Mouse (Mus musculus) stomach, embryonic 14.5 days (tissue): Measurements from ENCODE around the gene Spx. TPM values are rescaled to one million over a fixed set of nuclear protein-coding genes. Genes with fewer than 3 reads are reported as not detected.

Experiments
- ATAC-seq: fragments of 200-750 bp; cut with Nextera tagmentation; 2 replicates; pipeline ENCODE4 v1.8.0; 2017; ENCODE audit warnings: low read depth, moderate TSS enrichment; ENCODE audit not compliant: insufficient number of reproducible peaks, insufficient read depth, low FRiP score
- H3K27ac ChIP-seq: fragments of 300-500 bp; sonication (generic); 2 replicates; pipeline ENCODE4 v1.5.1; 2014; ENCODE audit warnings: mild to moderate bottlenecking, low read length, moderate library complexity, mixed read lengths
- H3K27me3 ChIP-seq: fragments of 300-500 bp; sonication (generic); 2 replicates; pipeline ENCODE4 v1.6.1; 2014; ENCODE audit warnings: low read length, control low read depth, mixed read lengths; ENCODE audit not compliant: control insufficient read depth, insufficient read depth
- H3K36me3 ChIP-seq: fragments of 300-500 bp; sonication (generic); 2 replicates; pipeline ENCODE4 v1.6.1; 2014; ENCODE audit warnings: mild to moderate bottlenecking, control low read depth, low read length, moderate library complexity, mixed read lengths; ENCODE audit not compliant: control insufficient read depth, insufficient read depth
- H3K4me1 ChIP-seq: fragments of 300-500 bp; sonication (generic); 2 replicates; pipeline ENCODE4 v1.6.1; 2014; ENCODE audit warnings: low read length, control low read depth, mixed read lengths; ENCODE audit not compliant: control insufficient read depth, insufficient read depth
- H3K4me2 ChIP-seq: fragments of 300-500 bp; sonication (generic); replicated peaks from 2 replicates; pipeline ENCODE4 v1.6.1; 2014; ENCODE audit warnings: low read depth, low read length, control low read depth
- H3K4me3 ChIP-seq: fragments of 300-500 bp; sonication (generic); 2 replicates; pipeline ENCODE4 v1.5.1; 2014; ENCODE audit warnings: low read depth, low read length, control low read depth
- H3K9ac ChIP-seq: fragments of 300-500 bp; sonication (generic); replicated peaks from 2 replicates; pipeline ENCODE4 v1.6.1; 2014; ENCODE audit warnings: low read depth, mild to moderate bottlenecking, control low read depth, low read length, moderate library complexity, mixed read lengths
- H3K9me3 ChIP-seq: fragments of 300-500 bp; sonication (generic); 2 replicates; pipeline ENCODE4 v1.6.1; 2016; ENCODE audit warnings: low read depth, low read length, control low read depth; ENCODE audit not compliant: control insufficient read depth
- WGBS: fragments of 180-500 bp; shearing (Covaris S2); extraction: QIAGEN DNeasy Blood & Tissue Kit; methylation state at CpG from one replicate; pipeline ENCODE4 v1.1.7; 2014; 5-methylcytosine and 5-hydroxymethylcytosine counted together
- polyA plus RNA-seq: library from polyadenylated mRNA; unstranded; fragments of >200 nt; fragmentation: Nextera tagmentation; extraction: Ambion mirVana; gene quantifications from 2 replicates; pipeline ENCODE4 v1.2.1, GENCODE M21; 2014

Gene Spx
- polyA plus RNA-seq, 1 experiment from 2014 or later, result 1.0 TPM

DNA sequence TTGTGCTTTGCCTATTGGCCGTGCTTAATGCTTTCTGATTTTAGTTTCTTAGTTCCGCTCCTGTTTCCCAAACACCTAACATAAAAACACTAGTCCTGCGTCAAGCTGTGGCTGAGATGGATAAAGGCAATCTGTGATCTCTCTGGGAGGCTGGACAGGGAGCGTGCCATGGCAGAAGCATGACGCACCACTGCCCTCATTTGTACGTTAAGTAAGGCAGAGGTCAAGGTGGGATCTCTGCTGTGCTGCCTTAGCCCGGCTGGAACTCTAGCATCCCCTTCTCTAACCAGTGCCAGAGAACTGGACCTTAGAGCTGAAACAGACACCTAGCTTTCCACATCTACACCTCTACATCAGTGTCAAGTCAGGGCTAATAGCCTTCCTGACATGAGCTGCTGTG lies 31.6 kb upstream of the Spx start:
- peaks cover 4% of the 10 kb centered on the region; the same call in 1 of the 2 replicates for H3K4me1 ChIP-seq
- H3K9ac ChIP-seq, result no peak overlapping the region
- 86% methylated on average over 7 of the region's 7 CpGs for WGBS

DNA sequence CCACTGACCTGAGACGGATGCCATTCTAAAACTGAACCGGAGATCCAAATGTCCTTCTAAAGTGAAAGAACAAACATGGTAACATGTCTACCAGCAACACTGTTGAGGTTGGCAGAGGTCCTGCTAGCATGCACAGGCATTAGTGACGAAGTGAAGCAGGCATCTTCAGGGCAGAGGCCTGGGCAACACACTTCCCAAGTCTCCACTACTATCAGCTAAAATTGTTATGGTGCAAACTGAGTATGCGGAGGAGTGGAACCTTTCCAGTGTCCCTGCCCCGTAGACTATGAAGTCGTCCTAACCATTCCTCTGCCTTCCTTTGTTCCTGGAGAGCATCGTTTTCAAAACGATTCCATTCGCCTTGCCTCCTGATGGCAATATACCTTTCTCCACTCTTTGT lies 28.7 kb upstream of the Spx start:
- Histone ChIP-seq H3K4me1 (peaks cover 10% of the 10 kb centered on the region; the same call in 1 of the 2 replicates), H3K36me3 (no peaks in the 10 kb centered on the region; the same call in 1 of the 2 replicates), H3K27me3 (no peaks in the 10 kb centered on the region), H3K27ac (no peak overlapping the region), H3K9me3 (no peaks in the 10 kb centered on the region), H3K4me2 (no peak overlapping the region), H3K9ac (no peak overlapping the region), H3K4me3 (no peak overlapping the region)
- no peak for ATAC-seq
- 87% methylated on average over 9 of the region's 9 CpGs for WGBS

More for the DNA sequence above, 31.6 kb upstream of the Spx start:
- H3K27ac ChIP-seq, result no peak overlapping the region
- no peak for ATAC-seq
- H3K4me2 ChIP-seq, result no peak overlapping the region
- H3K9me3 ChIP-seq, result no peaks in the 10 kb centered on the region
- no peaks in the 10 kb centered on the region; the same call in 1 of the 2 replicates for H3K36me3 ChIP-seq
- no peaks in the 10 kb centered on the region for H3K27me3 ChIP-seq
- H3K4me3 ChIP-seq, result no peak overlapping the region

DNA sequence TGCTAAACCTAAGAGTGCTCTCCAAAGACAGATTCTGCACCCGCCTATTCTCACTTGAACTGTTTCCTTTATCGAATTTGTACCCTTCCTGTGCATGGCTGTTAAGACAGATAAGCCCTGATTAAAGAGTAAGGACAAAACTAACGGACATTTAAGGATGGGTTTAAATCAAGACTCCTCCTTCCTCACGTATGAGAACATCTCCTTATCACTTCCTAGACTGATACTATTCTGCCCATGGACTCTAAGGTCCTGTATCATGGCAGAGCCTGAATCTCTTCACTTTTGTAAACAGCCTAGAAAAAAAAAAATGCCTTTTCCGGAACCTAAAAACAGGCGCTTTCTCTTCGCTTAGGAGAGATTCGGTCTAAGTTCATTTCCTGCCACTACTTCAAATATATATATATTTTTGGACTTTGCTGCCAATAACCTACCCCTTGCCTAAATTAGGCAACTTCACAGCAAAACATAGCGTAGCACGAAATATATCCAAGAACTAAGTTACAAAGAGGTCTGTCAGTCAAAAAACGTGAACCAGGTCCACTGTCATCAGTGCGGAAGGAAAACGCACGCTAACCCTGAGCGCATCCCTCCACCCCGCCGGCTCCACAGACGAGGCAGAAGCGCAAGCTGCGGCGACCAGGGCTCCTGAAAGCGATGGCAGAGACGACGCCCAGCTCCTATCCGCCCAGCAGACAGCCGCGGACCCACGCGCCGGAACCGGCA lies 26.8 kb upstream of the Spx start:
- Histone ChIP-seq H3K9me3 (no peaks in the 10 kb centered on the region), H3K36me3 (no peaks in the 10 kb centered on the region; the same call in 1 of the 2 replicates), H3K4me1 (peaks cover 10% of the 10 kb centered on the region; the same call in 1 of the 2 replicates), H3K9ac (peak overlapping the region; percentile 28), H3K4me3 (peak overlapping the region; percentile 97), H3K27ac (no peak overlapping the region), H3K4me2 (peak overlapping the region; percentile 67), H3K27me3 (no peaks in the 10 kb centered on the region)
- WGBS, result 5% methylated on average over 31 of the region's 31 CpGs
- ATAC-seq, result no peak

DNA sequence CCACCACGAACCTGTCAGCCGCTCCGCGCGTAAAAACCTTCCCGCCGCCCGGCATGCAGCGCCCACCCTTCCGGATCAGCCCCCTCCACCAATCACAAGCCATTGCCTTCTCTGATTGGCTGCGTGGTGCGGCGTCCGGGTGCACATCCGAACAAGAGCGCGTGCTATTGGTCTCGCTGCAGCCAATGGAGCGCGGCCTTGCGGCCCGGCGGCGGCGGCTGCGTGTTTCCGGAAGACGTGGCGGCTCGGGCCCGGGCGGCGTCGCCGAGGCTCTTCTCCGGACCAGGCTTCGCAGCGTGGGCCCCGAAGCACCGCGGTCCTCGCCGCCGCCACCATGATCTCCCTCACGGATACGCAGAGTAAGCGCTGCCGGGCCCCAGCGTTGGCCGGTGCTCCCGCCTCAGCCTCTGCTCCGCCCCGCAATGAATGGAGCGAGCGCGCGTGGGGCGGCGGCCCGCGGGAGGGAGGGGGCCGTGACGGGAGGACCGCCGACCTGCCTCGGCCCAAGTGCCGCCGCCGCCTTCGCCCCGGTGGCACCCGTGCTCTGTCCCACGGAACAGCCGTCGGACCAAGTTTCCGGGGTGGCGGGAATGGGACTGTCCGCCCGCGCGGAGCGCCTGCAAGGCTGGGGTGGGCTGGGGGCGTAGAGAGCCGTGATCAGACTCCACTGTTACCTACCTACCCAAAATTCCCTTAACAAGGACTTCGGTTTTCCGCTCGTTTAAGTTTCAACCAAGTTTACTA lies 26.1 kb upstream of the Spx start, which contains the start of the genes Recql and Golt1b:
Gene Recql, minus strand, starts transcription at position 77 of the 744 bp plus-strand sequence.
Gene Golt1b, plus strand, starts transcription at position 211 of the 744 bp plus-strand sequence.
- peak within 1 kb of the TSS; percentile 97 for H3K4me3 ChIP-seq
- no peaks in the 10 kb centered on the region for H3K9me3 ChIP-seq
- no peaks in the 10 kb centered on the region; the same call in 1 of the 2 replicates for H3K36me3 ChIP-seq
- H3K27ac ChIP-seq, result no peak within 1 kb of the TSS
- no peaks in the 10 kb centered on the region for H3K27me3 ChIP-seq
- 2% methylated on average over 72 of the region's 87 CpGs for WGBS
- peak within 1 kb of the TSS; percentile 92 for H3K9ac ChIP-seq
- H3K4me2 ChIP-seq, result peak within 1 kb of the TSS; percentile 83
- ATAC-seq, result peak; percentile 100
- peaks cover 10% of the 10 kb centered on the region; the same call in 1 of the 2 replicates for H3K4me1 ChIP-seq

DNA sequence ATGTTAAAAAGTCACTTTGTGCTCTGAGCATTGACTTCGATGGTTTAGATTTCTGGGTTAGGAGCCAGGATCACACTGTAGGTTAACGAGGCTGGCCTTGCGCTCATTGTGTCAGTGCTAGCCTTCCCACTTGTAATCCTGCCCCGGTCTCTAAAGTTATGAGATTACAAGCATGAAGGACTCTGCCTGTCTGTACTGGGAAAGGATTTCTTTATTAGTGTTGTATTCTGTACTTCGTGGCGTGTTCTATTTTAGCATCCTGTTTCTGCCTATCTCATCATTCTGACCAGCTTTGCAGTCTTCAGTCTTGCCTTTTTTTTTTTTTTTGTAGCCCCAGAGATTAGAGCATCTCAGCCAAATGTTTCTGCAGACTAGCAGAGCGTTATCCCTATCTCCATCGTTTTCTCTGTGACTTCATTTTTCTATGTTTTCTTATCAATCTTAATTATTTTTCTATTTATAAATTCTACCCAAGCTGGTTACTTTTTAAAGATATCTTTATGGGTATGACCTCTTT lies 25.4 kb upstream of the Spx start:
- no peak for ATAC-seq
- Histone ChIP-seq H3K27ac (no peak overlapping the region), H3K9ac (peak overlapping the region; percentile 92)

DNA sequence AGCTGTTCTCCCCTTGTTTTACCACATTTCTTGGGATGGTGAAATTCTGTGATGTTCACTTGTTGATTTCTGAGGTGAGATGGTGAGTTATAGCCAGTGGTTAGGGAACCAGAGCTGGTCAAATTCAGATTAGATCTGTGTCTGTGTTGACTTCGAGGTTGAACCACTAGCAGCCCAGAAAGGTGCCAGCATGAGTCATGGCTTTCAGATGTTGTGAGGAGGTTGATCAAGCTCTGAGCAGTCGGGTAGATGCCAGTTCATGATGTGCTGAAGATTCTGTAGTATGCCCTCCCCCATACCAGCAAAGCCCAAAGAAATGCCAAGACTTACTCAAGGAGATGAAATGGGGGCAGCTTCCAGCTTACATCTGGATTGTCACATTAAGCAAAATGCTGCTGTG lies 24.1 kb upstream of the Spx start:
- Histone ChIP-seq H3K9me3 (no peaks in the 10 kb centered on the region), H3K4me1 (peaks cover 10% of the 10 kb centered on the region; the same call in 1 of the 2 replicates), H3K9ac (no peak overlapping the region), H3K36me3 (peaks cover 5% of the 10 kb centered on the region; the same call in 1 of the 2 replicates), H3K4me3 (no peak overlapping the region), H3K27ac (no peak overlapping the region), H3K27me3 (no peaks in the 10 kb centered on the region), H3K4me2 (no peak overlapping the region)
- no peak for ATAC-seq
- WGBS, result 83% methylated on average over 2 of the region's 2 CpGs

More for the DNA sequence above, 25.4 kb upstream of the Spx start:
- H3K4me1 ChIP-seq, result peaks cover 10% of the 10 kb centered on the region; the same call in 1 of the 2 replicates
- no peaks in the 10 kb centered on the region for H3K27me3 ChIP-seq
- H3K4me3 ChIP-seq, result peak overlapping the region; percentile 97
- 17% methylated on average over 8 of the region's 8 CpGs for WGBS
- H3K4me2 ChIP-seq, result peak overlapping the region; percentile 83
- no peaks in the 10 kb centered on the region for H3K9me3 ChIP-seq
- no peaks in the 10 kb centered on the region; the same call in 1 of the 2 replicates for H3K36me3 ChIP-seq

DNA sequence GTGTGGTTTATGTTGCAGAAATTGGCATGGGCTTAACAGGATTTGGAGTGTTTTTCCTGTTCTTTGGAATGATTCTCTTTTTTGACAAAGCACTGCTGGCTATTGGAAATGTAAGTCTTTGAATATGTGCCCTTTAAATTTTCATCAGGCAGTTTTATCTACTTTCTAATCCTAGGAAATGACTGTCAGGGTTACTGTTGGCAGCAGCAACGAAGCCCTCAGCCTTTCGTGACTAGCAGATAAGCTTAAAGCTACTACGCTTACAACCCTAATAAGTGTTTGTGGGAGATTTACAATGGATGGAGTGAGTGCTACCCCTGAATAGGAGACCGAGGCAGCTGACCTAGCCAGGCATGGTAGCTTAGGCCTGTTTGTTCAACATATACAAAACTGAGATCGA lies 20.9 kb upstream of the Spx start:
- Histone ChIP-seq H3K27ac (no peak overlapping the region), H3K9ac (no peak overlapping the region), H3K27me3 (no peaks in the 10 kb centered on the region), H3K9me3 (no peaks in the 10 kb centered on the region), H3K36me3 (peaks cover 25% of the 10 kb centered on the region), H3K4me3 (no peak overlapping the region), H3K4me2 (no peak overlapping the region), H3K4me1 (peaks cover 7% of the 10 kb centered on the region; the same call in 1 of the 2 replicates)
- ATAC-seq, result no peak
- 80% methylated on average over 5 of the region's 5 CpGs for WGBS

DNA sequence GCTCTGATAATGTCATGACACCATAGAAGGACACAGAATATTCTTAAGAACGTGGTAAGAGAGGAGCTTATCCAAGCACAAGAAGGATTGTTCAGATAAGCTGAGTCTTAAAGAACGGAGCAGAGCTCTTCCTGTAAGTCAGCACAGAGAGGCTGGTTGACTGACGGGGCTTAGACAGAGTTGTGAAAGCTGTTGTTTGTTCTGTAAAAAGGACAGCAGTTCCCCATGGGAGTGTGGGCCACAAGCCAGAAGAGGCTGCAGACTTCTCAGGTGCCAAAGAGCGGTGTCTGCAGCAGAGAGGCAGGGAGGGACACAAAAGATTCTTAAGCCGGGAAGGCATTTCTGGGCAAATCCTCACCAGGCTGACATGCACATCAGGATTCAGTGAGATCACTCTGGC lies 18.6 kb upstream of the Spx start:
- 87% methylated on average over 5 of the region's 5 CpGs for WGBS
- Histone ChIP-seq H3K36me3 (peaks cover 25% of the 10 kb centered on the region), H3K4me1 (no peaks in the 10 kb centered on the region), H3K4me2 (no peak overlapping the region), H3K27me3 (no peaks in the 10 kb centered on the region), H3K9me3 (no peaks in the 10 kb centered on the region), H3K4me3 (no peak overlapping the region), H3K9ac (no peak overlapping the region), H3K27ac (no peak overlapping the region)
- ATAC-seq, result no peak
